Mouse (Mus musculus) megakaryocyte progenitor cell, adult 5-6 weeks (primary cell): ENCODE results near the gene Jazf1. TPM values are rescaled to one million over a fixed set of nuclear protein-coding genes. Genes with fewer than 3 reads are reported as not detected.

Source experiments
- ATAC-seq: replicated peaks from 2 replicates; pipeline ENCODE4 v1.8.0; 2016; ENCODE audit warnings: mild to moderate bottlenecking, moderate TSS enrichment, inconsistent platforms; ENCODE audit not compliant: poor library complexity
- total RNA-seq, 2 experiments: library from RNA; stranded (forward) in 1 of 2; stranded (reverse) in 1 of 2; fragments of 157-497, 149-512 nt in 1 of 2; fragments of 200-1000 nt in 1 of 2; gene quantifications; 2 replicates each; pipeline versions ENCODE4 v1.2.3 to v1.2.4; 2015 to 2017

The Jazf1 gene
- total RNA-seq (2015) (0.73 TPM in 1 of 2 replicates, not detected in the other), total RNA-seq (2017) (0.33 TPM in 1 of 2 replicates, not detected in the other)

- ATAC-seq = 0 out of 2 replicates have a peak, but pooled peaks have one; percentile 42
Measured at GRCm38 (mm10) chr6:53067989-53068874, at the start of gene Jazf1. Jazf1 (minus strand) TSS chr6:53068631.

- no peak for ATAC-seq
Measured at GRCm38 (mm10) chr6:53117855-53118254, 49.4 kb upstream of the Jazf1 start.

DNA sequence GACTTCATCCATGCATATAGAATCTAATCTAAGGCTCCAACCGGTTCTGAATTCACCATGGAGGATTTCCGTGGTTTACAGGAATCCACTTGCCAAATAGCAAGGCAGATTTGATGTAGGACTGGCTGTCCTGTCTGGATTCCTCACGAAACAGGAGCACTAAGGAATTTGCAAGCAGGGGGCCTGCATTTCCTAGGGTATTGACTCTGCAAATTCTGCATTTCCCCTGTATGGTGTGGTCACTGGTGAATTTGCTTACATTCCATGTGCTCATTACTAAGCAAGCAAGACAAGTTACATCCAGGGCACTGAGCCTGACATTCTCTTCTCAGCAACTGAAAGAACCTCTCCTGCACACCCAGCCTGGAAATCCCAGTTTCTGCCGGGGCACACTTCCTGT lies 18.4 kb upstream of the Jazf1 start:
- no peak for ATAC-seq

DNA sequence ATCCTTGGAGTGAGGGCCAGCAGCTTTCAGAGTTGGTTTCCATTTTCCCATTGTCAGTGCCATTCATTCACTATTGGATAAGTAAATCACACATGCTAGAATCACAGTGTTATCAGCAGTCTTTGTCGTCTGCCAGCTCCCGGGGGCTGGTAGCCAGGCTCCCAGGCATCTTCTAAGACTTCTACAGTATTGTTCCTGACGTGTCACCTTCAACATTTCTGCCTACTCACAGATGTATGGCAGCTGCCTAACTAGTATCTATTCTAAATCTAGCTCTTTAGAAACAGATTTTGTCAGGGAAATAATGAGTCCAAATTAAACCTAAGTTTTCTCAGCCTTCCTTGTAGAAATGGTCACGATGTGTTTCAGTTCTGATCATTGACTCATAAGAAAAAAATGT lies 12.8 kb upstream of the Jazf1 start:
- no peak for ATAC-seq

DNA sequence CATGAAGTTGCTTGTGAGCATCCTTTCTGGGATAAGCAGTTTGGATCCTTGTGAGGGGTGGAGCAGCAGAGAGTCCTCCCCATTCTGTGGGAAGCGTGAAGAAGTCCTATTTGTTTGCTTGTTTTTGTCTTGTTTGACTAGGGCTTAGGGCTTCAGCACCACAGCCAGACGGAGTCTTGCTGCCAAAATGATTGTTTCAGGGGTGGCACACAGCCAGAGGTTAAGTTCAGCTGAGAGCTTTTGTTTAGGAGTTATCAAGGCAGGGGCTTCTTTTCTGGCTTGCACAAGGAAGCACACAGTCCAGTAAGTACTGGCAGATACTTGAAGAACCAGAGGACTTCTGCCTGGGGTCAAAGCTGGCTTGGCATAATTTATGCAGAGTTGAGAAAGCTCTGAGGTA lies 10.2 kb upstream of the Jazf1 start:
- ATAC-seq = no peak

GRCm38 (mm10) chr6:53071732-53072131 lies 3.3 kb upstream of the Jazf1 start:
- ATAC-seq = no peak

DNA sequence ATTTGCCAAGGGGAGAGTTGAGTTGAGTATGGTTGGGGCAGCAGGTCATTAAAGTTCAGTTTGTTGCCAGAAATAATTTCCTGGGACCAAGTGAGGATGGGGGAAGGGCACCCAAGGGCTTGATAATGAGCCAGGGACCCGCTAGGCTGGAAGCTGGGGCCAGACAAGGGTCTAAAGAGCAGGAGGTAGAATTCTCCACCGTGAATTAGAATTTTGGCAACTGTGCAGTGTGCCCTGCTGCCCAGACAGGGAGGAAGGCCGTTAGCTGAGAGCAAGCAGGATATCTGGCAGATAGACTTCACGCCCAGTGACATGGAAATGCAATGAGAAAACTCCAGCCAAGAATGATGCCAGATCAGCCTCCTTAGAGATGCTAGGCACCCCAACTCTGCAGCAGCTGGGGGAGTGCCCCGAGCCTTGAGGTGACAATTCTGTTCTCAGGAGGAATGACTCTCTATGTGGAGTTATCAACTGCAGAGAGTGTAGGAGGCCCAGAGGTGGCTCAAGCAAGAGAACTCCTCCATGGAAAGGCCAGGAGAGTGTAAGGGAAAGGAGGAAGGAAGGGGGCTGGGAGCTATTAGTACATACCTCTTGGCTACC lies 1.6 kb upstream of the Jazf1 start:
- ATAC-seq = no peak

DNA sequence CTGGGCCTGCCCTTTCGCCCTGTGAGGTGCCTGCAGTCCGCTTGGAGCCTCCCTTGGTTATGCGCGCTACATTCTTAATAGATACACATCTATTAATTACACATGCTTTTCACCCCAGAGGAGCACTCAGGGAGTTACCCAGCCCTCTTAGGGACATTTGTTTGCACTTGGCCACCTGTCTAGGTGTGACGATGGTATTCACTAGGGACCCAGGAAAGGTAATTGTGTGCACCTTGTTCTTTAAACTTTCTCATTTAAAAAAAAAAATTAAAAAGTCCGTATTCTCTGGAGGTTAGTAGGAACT lies 396 bp upstream of the Jazf1 start:
- ATAC-seq = no peak

DNA sequence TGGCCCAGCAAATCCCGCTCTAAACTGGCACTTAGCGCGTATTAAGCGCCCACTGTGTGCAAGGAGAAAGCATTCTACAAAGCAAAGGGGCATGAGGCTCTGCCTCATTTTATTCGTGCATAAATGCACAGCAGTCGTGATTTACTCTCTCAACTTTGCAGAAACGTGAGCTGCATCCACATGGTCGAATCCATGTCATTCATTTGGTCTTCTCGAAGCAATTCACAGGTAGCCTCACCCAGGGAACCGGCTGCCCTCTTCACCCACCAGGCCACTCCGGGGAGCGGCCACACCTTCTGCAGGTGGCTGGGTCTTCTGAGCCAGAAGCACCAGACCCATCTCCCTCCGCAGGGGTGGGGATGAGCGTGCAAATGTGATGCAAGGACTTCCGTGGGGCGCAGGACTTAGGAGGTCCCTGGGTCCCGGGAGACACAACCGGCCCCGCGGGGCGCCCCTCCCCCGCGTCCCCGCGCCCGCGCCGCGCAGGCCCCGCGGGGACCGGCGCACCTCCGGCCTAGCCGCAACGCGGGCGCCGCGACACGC lies 914 bp downstream of the Jazf1 start:
- ATAC-seq = no peak

DNA sequence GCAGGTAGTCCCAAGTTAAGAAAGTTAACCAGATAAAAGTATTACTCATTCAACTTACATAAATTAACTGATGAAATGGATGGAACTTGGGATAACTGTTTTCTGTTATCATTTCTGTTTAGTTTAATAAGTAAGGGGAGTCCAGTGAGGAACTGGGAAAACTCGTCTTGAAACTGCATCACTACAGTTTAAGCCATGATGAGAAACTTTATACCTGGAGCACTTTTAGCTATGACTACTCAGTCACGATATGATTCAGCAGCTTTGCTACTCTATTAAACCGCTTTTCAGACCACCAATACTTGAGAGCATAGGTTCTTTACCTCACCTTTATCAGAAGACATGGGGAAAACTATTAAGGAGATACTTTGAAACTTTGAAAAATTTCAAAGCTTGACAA lies 1.5 kb downstream of the Jazf1 start:
- ATAC-seq = no peak

- ATAC-seq = no peak
Measured at GRCm38 (mm10) chr6:53064070-53064469, 4.4 kb downstream of the Jazf1 start.

DNA sequence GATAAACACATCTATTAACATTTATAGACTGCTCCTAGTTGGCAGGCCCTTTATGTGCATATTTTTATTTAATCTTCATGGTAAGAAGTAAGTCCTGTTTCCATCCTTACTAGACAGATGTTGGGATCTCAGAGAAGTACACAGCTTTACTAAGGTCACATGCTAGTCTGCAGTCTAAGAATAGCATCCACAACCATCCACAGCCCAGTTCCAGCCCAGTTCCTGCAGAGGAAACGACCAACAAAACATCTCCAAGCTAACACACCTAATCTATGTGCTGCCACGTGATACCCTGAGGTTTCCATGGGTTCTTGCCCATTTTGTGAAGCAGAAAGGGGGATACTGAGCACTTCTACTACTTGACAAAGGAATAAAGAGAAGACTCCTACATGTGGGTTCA lies 13.5 kb downstream of the Jazf1 start:
- ATAC-seq = no peak

GRCm38 (mm10) chr6:53045501-53045900 lies 22.9 kb downstream of the Jazf1 start:
- ATAC-seq = peak; percentile 54

DNA sequence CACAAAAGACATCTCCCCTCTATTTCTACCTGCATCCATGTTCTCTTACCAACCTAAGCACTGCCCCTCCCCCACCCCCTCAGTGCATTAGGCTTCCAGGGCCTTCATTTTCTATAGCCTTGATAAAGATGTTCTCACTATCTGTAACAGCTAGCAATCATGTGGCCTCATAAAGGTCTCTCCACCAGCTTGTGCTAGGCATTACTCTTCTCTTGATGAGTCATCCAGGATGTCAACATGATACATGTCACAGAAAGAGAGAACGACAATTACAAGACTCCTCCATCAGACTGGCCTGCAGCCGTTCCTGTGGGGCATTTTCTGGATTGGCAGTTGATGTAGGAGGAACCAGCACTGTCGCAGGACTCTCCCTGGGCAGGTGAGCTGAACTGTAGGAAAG lies 30.3 kb downstream of the Jazf1 start:
- no peak for ATAC-seq

DNA sequence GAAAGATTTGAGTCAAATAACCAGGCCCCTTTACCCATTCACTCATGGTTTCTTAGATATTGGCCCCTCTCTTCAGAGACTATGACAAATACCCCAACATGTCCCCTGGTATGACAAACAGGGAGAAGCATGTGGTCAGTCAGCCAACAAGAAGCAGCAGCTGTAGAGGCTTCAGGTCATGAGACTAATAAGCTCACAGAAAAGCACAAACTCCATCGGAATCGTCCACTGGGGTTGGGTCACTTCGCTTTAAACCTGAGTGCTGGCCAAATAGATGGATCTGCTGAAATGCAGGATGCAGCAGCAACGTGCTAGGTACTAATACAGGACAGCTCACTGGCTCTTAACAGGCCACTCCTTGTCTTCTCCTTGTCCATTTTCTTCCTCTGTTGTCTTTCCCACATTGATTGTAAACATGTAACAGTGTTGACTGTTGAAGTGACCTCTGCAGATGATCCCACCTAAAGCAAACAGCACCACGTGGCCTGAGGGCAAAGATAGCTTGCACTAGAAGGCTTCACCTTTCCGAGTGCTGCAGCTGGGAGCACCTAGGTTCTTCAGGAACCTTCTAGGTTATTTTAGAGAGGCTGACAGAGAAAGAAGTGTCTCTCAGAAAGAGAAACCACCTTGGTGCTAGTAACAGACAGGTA lies 33.9 kb downstream of the Jazf1 start:
- no peak for ATAC-seq

DNA sequence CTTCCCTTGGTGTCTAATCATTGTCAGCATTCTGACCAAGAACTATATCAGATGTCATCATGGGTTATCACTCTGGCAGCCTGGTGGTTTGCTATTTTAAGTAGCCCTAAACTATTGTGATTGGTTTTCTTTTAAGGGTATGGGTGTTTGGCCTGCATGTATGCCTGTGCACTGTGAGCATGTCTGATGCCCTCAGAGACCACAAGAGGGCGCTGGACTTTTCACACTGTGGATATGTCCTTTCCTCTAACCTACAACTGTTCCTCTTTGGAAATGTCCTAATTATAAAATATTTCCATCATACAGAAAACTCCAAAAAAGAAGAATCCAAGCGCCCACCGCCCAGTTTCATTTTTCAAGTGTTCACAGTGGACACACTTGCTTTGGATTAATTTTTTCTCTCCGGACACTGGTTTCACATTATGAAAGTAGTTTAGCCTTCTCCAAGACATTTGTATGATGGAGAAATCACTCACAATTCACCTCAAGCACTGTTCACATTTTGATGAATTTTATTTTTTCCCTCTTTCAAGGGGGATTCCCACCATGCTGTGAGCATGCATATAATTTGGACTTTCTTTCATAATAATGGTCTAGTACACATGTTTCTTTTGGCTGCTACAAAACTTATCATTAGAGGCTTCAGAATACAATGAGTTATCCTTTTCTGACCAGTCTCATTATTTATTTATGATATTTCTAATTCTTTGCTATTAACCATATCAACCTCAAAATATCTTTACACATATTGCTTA lies 35.5 kb downstream of the Jazf1 start:
- no peak; the same call in 1 of the 2 replicates for ATAC-seq

GRCm38 (mm10) chr6:53022069-53022468 lies 46.4 kb downstream of the Jazf1 start:
- no peak for ATAC-seq

- ATAC-seq = no peak
Measured at GRCm38 (mm10) chr6:53021081-53021480, 47.4 kb downstream of the Jazf1 start.

GRCm38 (mm10) chr6:53017357-53018205 lies 50.9 kb downstream of the Jazf1 start:
- peak; percentile 29; the same call in 1 of the 2 replicates for ATAC-seq
